Mouse (Mus musculus): ENCODE results near the gene Uggt2.

Uggt2 gene

GRCm38 (mm10) chr14:118936236-118936635 is 163.0 kb downstream of the Uggt2 start:
- DNase-seq (ENCODE audit: low read depth in 1 of 2, low spot score in 2 of 2), result no peak

All from monocyte, adult 2 months (primary cell).